Mouse (Mus musculus) lung, postnatal 0 days (tissue): ENCODE data around the gene Htr3b.

Source experiments
- CTCF ChIP-seq: IDR thresholded peaks from 2 replicates; pipeline ENCODE4 v1.5.1; 2016; ENCODE audit warnings: antibody characterized with exemption, mild to moderate bottlenecking
- EP300 ChIP-seq: IDR thresholded peaks from 2 replicates; pipeline ENCODE4 v1.6.1; 2016; ENCODE audit warnings: antibody characterized with exemption, mild to moderate bottlenecking, control low read depth

DNA sequence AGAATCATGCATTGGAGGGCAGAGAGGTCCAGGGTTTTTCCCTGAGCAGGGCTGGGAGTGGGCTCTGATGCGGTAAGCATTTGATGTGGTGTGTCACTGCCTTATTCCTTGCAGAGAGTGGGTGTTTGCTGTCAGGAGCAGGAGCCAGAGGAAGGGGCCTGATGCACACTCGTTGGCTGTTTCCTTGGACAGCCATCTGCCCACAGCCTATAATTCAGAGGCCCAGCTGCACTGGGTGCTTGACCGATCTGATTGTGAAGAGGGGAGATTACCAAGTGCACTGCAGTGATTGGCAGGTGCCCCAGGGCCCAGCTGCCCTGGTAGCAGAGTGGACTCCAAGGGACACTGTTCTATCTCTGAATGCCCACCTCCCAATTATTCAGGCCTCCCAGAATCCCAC, 36.0 kb downstream of the Htr3b start:
- no peak for TF ChIP-seq CTCF
- TF ChIP-seq EP300 = no peak
